Mouse (Mus musculus) stomach, embryonic 14.5 days (tissue): Measurements from ENCODE around the gene Lrrc75a. TPM values are rescaled to one million over a fixed set of nuclear protein-coding genes. Genes with fewer than 3 reads are reported as not detected.

Experiments
- ATAC-seq: fragments of 200-750 bp; cut with Nextera tagmentation; 2 replicates; pipeline ENCODE4 v1.8.0; 2017; ENCODE audit warnings: low read depth, moderate TSS enrichment; ENCODE audit not compliant: insufficient number of reproducible peaks, insufficient read depth, low FRiP score
- H3K27ac ChIP-seq: fragments of 300-500 bp; sonication (generic); 2 replicates; pipeline ENCODE4 v1.5.1; 2014; ENCODE audit warnings: mild to moderate bottlenecking, low read length, moderate library complexity, mixed read lengths
- H3K27me3 ChIP-seq: fragments of 300-500 bp; sonication (generic); 2 replicates; pipeline ENCODE4 v1.6.1; 2014; ENCODE audit warnings: low read length, control low read depth, mixed read lengths; ENCODE audit not compliant: control insufficient read depth, insufficient read depth
- H3K36me3 ChIP-seq: fragments of 300-500 bp; sonication (generic); 2 replicates; pipeline ENCODE4 v1.6.1; 2014; ENCODE audit warnings: mild to moderate bottlenecking, control low read depth, low read length, moderate library complexity, mixed read lengths; ENCODE audit not compliant: control insufficient read depth, insufficient read depth
- H3K4me1 ChIP-seq: fragments of 300-500 bp; sonication (generic); 2 replicates; pipeline ENCODE4 v1.6.1; 2014; ENCODE audit warnings: low read length, control low read depth, mixed read lengths; ENCODE audit not compliant: control insufficient read depth, insufficient read depth
- H3K4me2 ChIP-seq: fragments of 300-500 bp; sonication (generic); replicated peaks from 2 replicates; pipeline ENCODE4 v1.6.1; 2014; ENCODE audit warnings: low read depth, low read length, control low read depth
- H3K4me3 ChIP-seq: fragments of 300-500 bp; sonication (generic); 2 replicates; pipeline ENCODE4 v1.5.1; 2014; ENCODE audit warnings: low read depth, low read length, control low read depth
- H3K9ac ChIP-seq: fragments of 300-500 bp; sonication (generic); replicated peaks from 2 replicates; pipeline ENCODE4 v1.6.1; 2014; ENCODE audit warnings: low read depth, mild to moderate bottlenecking, control low read depth, low read length, moderate library complexity, mixed read lengths
- H3K9me3 ChIP-seq: fragments of 300-500 bp; sonication (generic); 2 replicates; pipeline ENCODE4 v1.6.1; 2016; ENCODE audit warnings: low read depth, low read length, control low read depth; ENCODE audit not compliant: control insufficient read depth
- WGBS: fragments of 180-500 bp; shearing (Covaris S2); extraction: QIAGEN DNeasy Blood & Tissue Kit; methylation state at CpG from one replicate; pipeline ENCODE4 v1.1.7; 2014; 5-methylcytosine and 5-hydroxymethylcytosine counted together
- polyA plus RNA-seq: library from polyadenylated mRNA; unstranded; fragments of >200 nt; fragmentation: Nextera tagmentation; extraction: Ambion mirVana; gene quantifications from 2 replicates; pipeline ENCODE4 v1.2.1, GENCODE M21; 2014

Lrrc75a gene
- polyA plus RNA-seq, 1 experiment from 2014 or later: 9.0 TPM

DNA sequence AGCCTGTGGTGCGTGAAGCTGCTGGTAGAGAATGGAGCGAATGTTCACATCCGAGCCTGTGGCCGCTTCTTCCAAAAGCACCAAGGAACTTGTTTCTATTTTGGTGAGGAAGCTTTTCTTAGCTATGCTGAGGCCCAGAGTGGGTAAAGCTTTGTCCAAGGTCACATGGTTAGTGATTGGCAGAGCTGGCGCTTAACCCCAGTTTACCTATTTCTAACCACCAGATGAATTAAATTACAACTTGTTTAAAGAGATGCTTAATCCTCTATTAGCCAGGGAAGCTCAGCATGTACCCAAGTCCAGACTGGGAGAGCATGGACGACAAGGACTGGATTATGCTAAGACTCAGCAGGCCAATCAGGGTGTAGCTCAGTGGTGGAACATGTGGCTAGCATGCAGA is 65.3 kb downstream of the Lrrc75a start:
- WGBS: 84% methylated on average over 6 of the region's 6 CpGs
- Histone ChIP-seq H3K4me3 (no peak overlapping the region), H3K27me3 (no peaks in the 10 kb centered on the region), H3K9me3 (no peaks in the 10 kb centered on the region), H3K4me2 (no peak overlapping the region), H3K9ac (no peak overlapping the region), H3K4me1 (no peaks in the 10 kb centered on the region), H3K36me3 (no peaks in the 10 kb centered on the region), H3K27ac (no peak overlapping the region)
- no peak for ATAC-seq

DNA sequence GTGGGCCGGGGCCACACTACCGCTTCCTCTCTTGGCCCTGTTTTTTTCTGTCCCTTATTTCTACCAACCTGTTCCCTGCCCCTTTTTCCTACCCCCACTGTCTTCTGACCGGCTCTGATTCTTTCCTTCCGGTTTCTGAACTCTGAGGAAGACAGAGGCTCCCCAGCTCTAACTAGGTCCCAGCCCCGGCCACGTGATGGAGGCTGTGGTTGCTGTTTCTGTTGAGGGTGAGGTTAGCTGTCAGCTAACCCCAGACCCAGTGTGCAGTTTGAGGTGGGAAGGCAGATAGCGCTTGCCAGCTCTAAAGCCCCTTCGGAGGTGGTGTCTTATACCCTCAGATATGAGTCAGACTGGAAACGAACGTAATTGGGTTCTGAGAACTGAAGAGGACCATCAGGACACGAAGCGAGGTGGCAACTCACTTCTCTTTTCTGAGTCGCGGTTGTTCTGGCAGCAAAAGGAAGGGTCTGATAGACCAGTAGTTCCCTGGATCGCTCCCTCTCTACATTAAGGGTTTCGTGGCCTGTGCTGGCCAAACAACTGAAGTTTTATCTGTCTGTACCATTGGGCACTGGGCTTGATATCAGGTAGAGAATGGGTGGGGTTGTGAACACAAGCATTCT is 71.7 kb downstream of the Lrrc75a start:
- H3K9me3 ChIP-seq: no peaks in the 10 kb centered on the region
- peak overlapping the region; percentile 33; the same call in 1 of the 2 replicates for H3K9ac ChIP-seq
- H3K36me3 ChIP-seq: no peaks in the 10 kb centered on the region
- no peaks in the 10 kb centered on the region for H3K27me3 ChIP-seq
- peak overlapping the region; percentile 97 for H3K4me2 ChIP-seq
- H3K4me1 ChIP-seq: no peaks in the 10 kb centered on the region
- no peak overlapping the region for H3K27ac ChIP-seq
- H3K4me3 ChIP-seq: peak overlapping the region; percentile 47; the same call in 1 of the 2 replicates
- WGBS: 65% methylated on average over 16 of the region's 16 CpGs
- no peak for ATAC-seq

DNA sequence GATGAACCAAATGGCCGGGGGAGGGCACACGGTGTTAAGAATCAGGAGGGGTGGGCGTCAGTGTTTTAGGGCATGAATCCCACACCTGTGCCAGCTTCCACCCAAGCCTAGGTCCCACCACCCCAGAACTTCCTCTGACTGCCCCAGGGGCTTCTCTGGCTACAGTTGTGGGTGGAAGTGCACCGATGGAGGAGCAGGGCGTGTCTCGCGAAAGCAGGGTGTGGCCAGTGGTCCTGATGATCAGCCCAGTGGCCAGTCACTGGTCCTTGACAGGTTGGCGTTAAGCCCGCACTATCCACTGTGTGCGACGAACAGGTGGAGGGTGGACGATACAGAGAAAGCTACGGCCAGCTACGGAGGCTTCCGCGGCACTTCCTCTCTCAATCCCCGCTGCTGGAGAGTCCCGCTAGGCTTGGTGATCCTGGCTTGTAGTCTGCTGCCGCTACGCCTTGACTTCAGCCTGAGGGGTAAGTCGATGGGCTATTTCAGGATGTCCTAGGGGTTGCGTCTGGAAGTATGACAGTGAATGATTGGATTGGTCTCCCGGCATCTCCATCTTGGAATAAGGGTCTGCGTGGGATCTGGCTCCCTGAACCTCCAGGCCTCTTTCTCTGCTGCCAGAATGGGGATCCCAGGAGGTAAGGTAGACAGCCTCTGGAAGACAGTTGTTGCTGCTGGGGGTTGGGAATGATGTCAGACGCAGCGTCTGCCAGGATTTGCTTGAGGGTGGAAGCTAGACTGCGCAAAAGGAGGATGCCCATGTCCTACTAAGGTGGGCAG is 72.5 kb downstream of the Lrrc75a start:
- H3K9me3 ChIP-seq: no peaks in the 10 kb centered on the region
- no peaks in the 10 kb centered on the region for H3K36me3 ChIP-seq
- H3K27ac ChIP-seq: 0 out of 2 replicates have a peak overlapping the region, but pooled peaks have one; percentile 21
- H3K27me3 ChIP-seq: no peaks in the 10 kb centered on the region
- peak overlapping the region; percentile 33; the same call in 1 of the 2 replicates for H3K9ac ChIP-seq
- peak overlapping the region; percentile 97 for H3K4me2 ChIP-seq
- H3K4me1 ChIP-seq: no peaks in the 10 kb centered on the region
- 7% methylated on average over 27 of the region's 27 CpGs for WGBS
- H3K4me3 ChIP-seq: peak overlapping the region; percentile 47
- ATAC-seq: peak; percentile 57; the same call in 1 of the 2 replicates

DNA sequence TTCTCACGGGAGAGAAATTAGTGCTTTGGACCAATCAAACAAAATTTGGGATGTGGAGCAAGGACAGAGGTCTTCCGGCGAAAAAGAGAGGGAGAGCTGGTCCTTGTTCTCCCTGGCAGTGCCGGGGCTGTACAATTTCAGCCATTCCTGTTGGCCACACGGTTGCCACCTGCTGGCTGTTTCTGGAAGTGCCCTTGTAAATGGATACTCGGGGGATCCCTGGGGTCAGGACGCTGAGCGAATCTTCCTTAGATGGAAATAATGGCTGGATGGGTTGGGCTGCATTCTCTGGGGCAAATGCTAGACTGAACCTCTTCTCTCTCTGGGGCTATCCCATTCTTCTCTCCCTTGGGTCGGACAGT is 73.0 kb downstream of the Lrrc75a start:
- ATAC-seq: peak; percentile 53; the same call in 1 of the 2 replicates
- no peak overlapping the region for H3K27ac ChIP-seq

DNA sequence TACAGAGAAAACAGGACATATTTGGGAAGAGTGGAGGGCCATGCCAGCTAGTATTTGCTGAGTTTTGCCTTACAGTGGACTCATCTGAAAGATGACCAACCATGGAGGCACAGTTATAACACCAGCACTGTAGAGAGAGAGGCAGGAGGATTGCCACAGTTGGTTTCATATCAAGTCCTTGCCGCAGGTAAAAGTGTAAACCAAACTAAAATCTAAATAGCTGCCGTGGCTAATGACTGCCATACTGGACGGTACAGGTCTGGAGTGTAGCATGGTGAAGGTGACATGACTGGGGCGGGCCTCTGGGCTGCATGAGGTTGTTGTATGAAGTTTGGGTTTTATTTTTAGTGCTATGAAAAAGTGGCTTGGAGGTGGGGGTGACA is 73.6 kb downstream of the Lrrc75a start:
- Histone ChIP-seq H3K4me2 (0 out of 2 replicates have a peak overlapping the region, but pooled peaks have one; percentile 97), H3K9ac (no peak overlapping the region), H3K36me3 (no peaks in the 10 kb centered on the region), H3K4me1 (no peaks in the 10 kb centered on the region), H3K4me3 (no peak overlapping the region), H3K27me3 (no peaks in the 10 kb centered on the region), H3K9me3 (no peaks in the 10 kb centered on the region), H3K27ac (no peak overlapping the region)
- ATAC-seq: no peak
- 81% methylated on average over 4 of the region's 4 CpGs for WGBS

More for the DNA sequence above, 73.0 kb downstream of the Lrrc75a start:
- no peaks in the 10 kb centered on the region for H3K9me3 ChIP-seq
- no peaks in the 10 kb centered on the region for H3K27me3 ChIP-seq
- peak overlapping the region; percentile 33; the same call in 1 of the 2 replicates for H3K9ac ChIP-seq
- no peaks in the 10 kb centered on the region for H3K4me1 ChIP-seq
- no peaks in the 10 kb centered on the region for H3K36me3 ChIP-seq
- H3K4me3 ChIP-seq: peak overlapping the region; percentile 47
- under 1% methylated on average over 9 of the region's 9 CpGs for WGBS
- H3K4me2 ChIP-seq: peak overlapping the region; percentile 97

GRCm38 (mm10) chr11:62573959-62574702 is 74.2 kb downstream of the Lrrc75a start, which contains the start of gene Trpv2:
TSS of gene Trpv2 (plus strand) at chr11:62574486.
- Histone ChIP-seq H3K4me1 (no peaks in the 10 kb centered on the region), H3K27me3 (no peaks in the 10 kb centered on the region), H3K9me3 (no peaks in the 10 kb centered on the region), H3K27ac (no peak within 1 kb of the TSS), H3K4me2 (peak within 1 kb of the TSS; percentile 97), H3K36me3 (no peaks in the 10 kb centered on the region), H3K4me3 (peak within 1 kb of the TSS; percentile 47), H3K9ac (no peak within 1 kb of the TSS)
- ATAC-seq: no peak
- 77% methylated on average over 6 of the region's 6 CpGs for WGBS

DNA sequence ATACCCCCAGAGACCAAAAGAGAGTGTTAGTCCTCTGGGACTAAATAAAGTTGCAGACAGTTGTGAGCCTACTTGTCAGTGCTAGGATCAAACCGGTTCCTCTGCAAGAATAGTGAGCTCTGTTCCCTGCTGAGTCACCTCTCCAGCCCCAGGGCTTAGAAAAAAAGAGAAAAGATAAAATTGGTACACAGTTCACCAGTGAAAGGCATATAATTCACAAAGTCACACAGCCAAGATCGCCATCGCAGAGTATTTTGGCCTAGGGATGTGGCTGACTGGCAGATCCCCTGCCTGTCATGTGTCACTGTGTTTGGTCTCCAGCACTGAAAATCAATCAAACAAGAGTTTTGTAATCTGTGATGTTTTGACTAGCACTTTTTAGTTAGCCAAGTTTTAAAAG is 80.0 kb downstream of the Lrrc75a start:
- Histone ChIP-seq H3K4me1 (no peaks in the 10 kb centered on the region), H3K27me3 (no peaks in the 10 kb centered on the region), H3K36me3 (no peaks in the 10 kb centered on the region), H3K27ac (no peak overlapping the region), H3K9ac (no peak overlapping the region), H3K9me3 (no peaks in the 10 kb centered on the region), H3K4me2 (no peak overlapping the region), H3K4me3 (no peak overlapping the region)
- 71% methylated on average over 3 of the region's 3 CpGs for WGBS
- no peak for ATAC-seq

DNA sequence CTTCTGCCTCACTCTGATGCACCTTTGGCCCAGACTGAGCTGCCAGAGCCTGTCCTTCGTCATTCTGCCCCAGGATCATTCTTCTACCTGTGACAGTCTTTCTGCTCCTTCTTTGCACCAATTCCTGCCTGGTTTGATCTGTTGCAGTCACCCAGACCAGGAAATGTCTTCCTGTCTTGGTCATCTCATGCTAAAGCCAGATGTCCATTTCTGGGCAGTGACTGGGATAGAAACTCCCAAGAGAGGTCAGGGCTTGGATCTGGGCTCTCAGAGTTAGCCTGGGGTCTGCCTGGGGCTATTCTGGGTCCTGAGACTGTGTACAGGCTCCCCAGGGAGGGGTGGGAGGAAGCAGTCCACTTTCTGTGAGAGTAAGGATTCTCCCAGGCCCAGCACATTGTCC is 82.1 kb downstream of the Lrrc75a start:
- Histone ChIP-seq H3K36me3 (no peaks in the 10 kb centered on the region), H3K4me1 (no peaks in the 10 kb centered on the region), H3K27ac (no peak overlapping the region), H3K9ac (no peak overlapping the region), H3K4me2 (no peak overlapping the region), H3K9me3 (no peaks in the 10 kb centered on the region), H3K4me3 (no peak overlapping the region), H3K27me3 (no peaks in the 10 kb centered on the region)
- ATAC-seq: no peak
- WGBS: 36% methylated on average over 1 of the region's 1 CpGs
